Mouse (Mus musculus) heart, embryonic 15.5 days (tissue): ENCODE results near the gene Smarca4. TPM values are rescaled to one million over a fixed set of nuclear protein-coding genes. Genes with fewer than 3 reads are reported as not detected.

ENCODE experiments used
- ATAC-seq: fragments of 200-750 bp; cut with Nextera tagmentation; replicated peaks from 2 replicates; pipeline ENCODE4 v1.8.0; 2017; ENCODE audit warnings: low read depth, moderate TSS enrichment; ENCODE audit not compliant: insufficient number of reproducible peaks, insufficient read depth, low FRiP score
- H3K27ac ChIP-seq: fragments of 300-500 bp; sonication (generic); 2 replicates; pipeline ENCODE4 v1.5.1; 2015; ENCODE audit warnings: mild to moderate bottlenecking, inconsistent platforms
- H3K27me3 ChIP-seq: fragments of 300-500 bp; sonication (generic); 2 replicates; pipeline ENCODE4 v1.6.1; 2015; ENCODE audit warnings: inconsistent platforms
- H3K36me3 ChIP-seq: fragments of 300-500 bp; sonication (generic); 2 replicates; pipeline ENCODE4 v1.6.1; 2015; ENCODE audit warnings: mild to moderate bottlenecking, inconsistent platforms
- H3K4me1 ChIP-seq: fragments of 300-500 bp; sonication (generic); replicated peaks from 2 replicates; pipeline ENCODE4 v1.6.1; 2015; ENCODE audit warnings: inconsistent platforms
- H3K4me2 ChIP-seq: fragments of 300-500 bp; sonication (generic); 2 replicates; pipeline ENCODE4 v1.6.1; 2015; ENCODE audit warnings: inconsistent platforms, mild to moderate bottlenecking, moderate library complexity
- H3K4me3 ChIP-seq: fragments of 300-500 bp; sonication (generic); 2 replicates; pipeline ENCODE4 v1.5.1; 2015; ENCODE audit warnings: mild to moderate bottlenecking, inconsistent platforms
- H3K9ac ChIP-seq: fragments of 300-500 bp; sonication (generic); 2 replicates; pipeline ENCODE4 v1.6.1; 2015; ENCODE audit warnings: mild to moderate bottlenecking, inconsistent platforms
- H3K9me3 ChIP-seq: fragments of 300-500 bp; sonication (generic); replicated peaks from 2 replicates; pipeline ENCODE4 v1.6.1; 2016; ENCODE audit warnings: inconsistent platforms
- WGBS: fragments of 180-500 bp; shearing (Covaris S2); methylation state at CpG from one replicate; pipeline ENCODE4 v1.1.7; 2015; ENCODE audit warnings: mixed read lengths; 5-methylcytosine and 5-hydroxymethylcytosine counted together
- polyA plus RNA-seq: library from polyadenylated mRNA; unstranded; fragments of >200 nt; fragmentation: Nextera tagmentation; extraction: Ambion mirVana; gene quantifications from 2 replicates; pipeline ENCODE4 v1.2.1, GENCODE M21; 2015

The Smarca4 gene
- polyA plus RNA-seq, 1 experiment from 2014 or later = 39.6 TPM

DNA sequence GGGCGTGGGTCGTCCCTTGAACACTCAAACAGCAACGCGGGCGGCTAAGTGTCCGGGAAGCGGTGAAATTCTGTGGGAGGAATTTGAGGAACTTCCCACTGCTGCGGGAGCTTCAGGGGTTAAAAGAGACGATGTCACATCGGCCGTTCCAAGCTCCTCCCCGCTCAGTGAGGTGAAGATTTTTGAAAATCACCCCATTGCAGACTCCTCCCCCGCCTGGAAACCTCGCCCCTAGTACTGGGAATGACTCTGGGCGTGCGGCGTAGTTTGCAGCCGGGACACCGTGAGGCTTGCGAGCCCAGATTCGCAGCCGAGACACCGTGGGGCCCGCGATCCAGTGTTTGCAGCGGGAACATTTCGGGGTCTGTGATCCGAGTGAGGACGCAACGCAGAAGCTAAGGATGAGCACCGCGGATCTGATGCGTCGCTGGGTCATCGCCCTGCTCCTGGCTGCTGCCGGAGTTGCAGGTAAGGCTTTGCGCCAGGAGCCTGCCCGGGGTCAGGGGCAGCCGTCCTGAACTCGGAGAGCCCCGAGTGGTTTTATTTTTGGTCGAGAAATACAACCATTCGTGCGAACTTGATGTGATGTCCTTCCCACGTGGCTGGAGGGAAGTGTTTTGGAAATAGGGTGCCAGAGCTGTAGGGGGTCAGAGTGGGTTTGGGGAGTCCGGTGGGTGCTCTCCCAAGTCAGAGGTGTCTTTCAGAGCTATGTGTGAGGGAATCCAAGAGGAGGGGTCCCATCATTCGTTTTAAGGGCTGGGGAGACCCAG, 107.6 kb downstream of the Smarca4 start, which contains the start of gene Ldlr:
Ldlr (plus strand) TSS at position 107 of the 770 bp plus-strand sequence.
- WGBS = under 1% methylated on average over 47 of the region's 47 CpGs
- H3K4me3 ChIP-seq = peak within 1 kb of the TSS; percentile 89
- ATAC-seq = peak; percentile 82

DNA sequence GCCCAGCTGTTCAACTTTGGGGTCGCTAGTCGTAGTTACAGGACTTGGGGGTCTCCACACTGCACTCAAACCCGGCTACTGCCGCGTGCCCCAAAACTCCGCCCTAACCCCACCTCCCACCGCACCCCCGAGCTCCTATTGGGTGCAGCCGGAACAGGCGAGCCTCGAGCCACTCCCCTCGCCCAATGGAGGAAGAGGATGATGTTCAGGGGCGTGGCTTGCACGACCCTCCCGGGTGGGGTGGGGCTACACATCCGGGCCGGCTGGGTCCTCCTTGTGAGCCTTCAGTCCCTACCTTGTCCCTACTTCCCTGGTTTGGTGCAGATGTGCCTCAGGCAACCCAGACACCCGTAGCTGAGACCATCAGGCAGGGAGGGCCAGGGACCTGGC, 108.2 kb downstream of the Smarca4 start:
- Histone ChIP-seq H3K36me3 (no peaks in the 10 kb centered on the region), H3K4me2 (peak overlapping the region; percentile 92), H3K27ac (peak overlapping the region; percentile 96), H3K9ac (peak overlapping the region; percentile 75), H3K4me3 (peak overlapping the region; percentile 89), H3K9me3 (no peaks in the 10 kb centered on the region), H3K4me1 (peaks cover 36% of the 10 kb centered on the region), H3K27me3 (no peaks in the 10 kb centered on the region)
- WGBS = under 1% methylated on average over 18 of the region's 18 CpGs
- ATAC-seq = peak; percentile 94

More for the DNA sequence above, 107.6 kb downstream of the Smarca4 start, which contains the start of gene Ldlr:
- peaks cover 34% of the 10 kb centered on the region for H3K4me1 ChIP-seq
- peak within 1 kb of the TSS; percentile 96 for H3K27ac ChIP-seq
- H3K4me2 ChIP-seq = peak within 1 kb of the TSS; percentile 92
- H3K9ac ChIP-seq = peak within 1 kb of the TSS; percentile 75
- no peaks in the 10 kb centered on the region for H3K9me3 ChIP-seq
- no peaks in the 10 kb centered on the region for H3K36me3 ChIP-seq
- no peaks in the 10 kb centered on the region for H3K27me3 ChIP-seq

DNA sequence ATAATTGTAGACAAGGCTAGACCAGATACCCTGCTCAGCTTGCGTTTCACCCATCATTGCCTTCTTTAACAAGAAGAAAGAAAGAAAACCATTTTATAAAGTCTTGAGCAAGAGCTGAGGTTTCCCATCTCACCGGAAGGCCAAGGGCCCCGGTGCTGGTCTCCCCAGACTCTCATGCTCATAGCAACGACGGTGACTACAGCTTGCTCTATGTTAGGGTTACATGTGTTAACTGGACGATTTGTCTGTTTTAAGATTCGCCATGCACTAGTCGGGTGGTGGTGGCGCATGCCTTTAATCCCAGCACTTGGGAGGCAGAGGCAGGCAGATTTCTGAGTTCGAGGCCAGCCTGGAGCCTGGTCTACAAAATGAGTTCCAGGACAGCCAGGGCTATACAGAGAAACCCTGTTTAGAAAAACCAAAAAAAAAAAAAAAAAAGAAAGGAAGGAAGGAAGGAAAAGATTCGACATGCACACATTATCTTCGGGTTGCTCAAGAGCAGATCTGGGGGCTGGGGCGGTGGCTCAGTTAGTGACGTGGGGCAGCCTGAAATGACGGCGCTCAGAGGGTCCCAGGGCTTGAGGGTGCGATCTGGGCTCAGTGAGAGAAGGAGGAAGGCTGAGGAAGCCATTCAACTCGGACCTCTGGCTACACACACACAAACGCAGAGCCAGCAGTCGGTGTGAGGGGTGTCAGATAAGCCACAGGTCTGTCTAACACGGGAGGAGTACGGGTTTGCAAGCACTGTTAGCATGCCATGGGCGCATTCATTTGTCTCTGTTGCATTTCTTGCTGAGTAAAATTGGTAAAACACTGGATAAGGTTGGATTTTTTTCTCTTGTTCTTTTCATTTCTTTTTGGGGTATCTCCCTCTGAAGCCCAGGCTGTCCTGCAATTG, 109.5 kb downstream of the Smarca4 start:
- Histone ChIP-seq H3K4me1 (peaks cover 40% of the 10 kb centered on the region), H3K9me3 (no peaks in the 10 kb centered on the region), H3K27ac (peak overlapping the region; percentile 1; the same call in 1 of the 2 replicates), H3K36me3 (no peaks in the 10 kb centered on the region), H3K9ac (peak overlapping the region; percentile 8), H3K27me3 (no peaks in the 10 kb centered on the region), H3K4me2 (peak overlapping the region; percentile 92), H3K4me3 (peak overlapping the region; percentile 89)
- no peak for ATAC-seq
- WGBS = 48% methylated on average over 23 of the region's 23 CpGs

DNA sequence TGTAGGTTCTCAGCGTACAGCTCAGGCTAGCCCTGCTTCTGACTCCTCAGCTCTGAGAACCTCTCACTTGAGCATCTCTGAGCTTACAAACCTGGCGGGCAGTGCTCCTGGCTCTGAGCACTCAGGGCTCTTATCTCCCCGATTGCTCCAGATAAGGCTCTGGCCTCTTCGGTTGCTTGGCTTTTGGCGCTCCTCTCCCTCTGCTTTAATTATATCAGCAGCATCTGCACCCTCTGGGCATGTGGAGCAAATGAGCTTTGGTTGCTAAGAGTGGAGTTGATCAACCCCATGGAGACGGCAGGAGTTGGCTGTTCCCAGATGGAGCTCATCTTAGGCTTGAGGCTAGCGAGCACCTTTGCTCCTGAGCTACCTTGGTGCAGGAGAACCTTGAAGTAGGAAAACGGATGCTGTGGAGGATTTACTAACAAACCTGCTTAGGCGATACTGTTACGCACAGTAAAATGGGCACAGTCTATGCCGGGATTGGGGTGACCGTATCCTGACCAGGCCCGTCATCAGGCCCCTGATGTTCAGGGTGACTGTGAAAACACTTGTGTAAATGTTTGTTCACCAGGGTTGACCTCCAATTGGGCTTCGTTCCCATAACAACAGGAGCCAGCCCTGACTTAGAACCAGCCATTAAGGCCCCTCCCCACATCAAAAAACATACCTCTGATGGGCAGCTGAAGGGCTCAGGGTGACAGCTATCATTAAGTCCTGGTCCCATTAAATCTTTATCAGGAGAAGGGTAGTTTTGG, 110.4 kb downstream of the Smarca4 start:
- ATAC-seq = no peak
- Histone ChIP-seq H3K4me2 (peak overlapping the region; percentile 92; the same call in 1 of the 2 replicates), H3K27ac (no peak overlapping the region), H3K9me3 (no peaks in the 10 kb centered on the region), H3K4me1 (peaks cover 33% of the 10 kb centered on the region), H3K27me3 (no peaks in the 10 kb centered on the region), H3K4me3 (peak overlapping the region; percentile 89; the same call in 1 of the 2 replicates), H3K36me3 (no peaks in the 10 kb centered on the region), H3K9ac (peak overlapping the region; percentile 8; the same call in 1 of the 2 replicates)
- 62% methylated on average over 14 of the region's 14 CpGs for WGBS

DNA sequence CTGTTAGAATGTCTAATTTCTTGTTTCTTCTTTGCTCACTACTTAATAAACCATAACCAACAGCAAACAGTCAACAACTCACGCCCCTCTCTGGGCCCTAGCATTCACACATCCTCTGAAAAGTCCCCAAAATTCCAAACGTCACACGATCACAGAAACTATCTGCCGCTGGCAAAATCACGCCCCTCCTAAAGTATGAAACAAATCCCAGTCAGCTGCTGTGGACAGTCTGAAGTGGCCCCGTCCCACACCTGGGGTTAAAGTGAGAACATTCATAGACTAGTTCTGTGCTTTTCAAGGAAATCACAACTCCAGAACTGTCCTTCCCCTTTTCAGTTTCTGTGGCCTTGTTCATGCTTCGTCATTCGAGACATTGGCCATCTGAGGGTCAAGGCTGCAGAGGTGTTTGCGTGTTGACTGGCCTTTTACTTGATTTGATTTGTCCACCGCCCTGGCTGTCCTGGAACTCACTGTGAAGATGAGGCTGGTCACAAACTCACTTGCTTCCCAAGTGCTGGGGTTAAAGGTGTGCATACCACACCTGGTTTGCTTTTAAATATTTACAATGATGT, 112.4 kb downstream of the Smarca4 start:
- ATAC-seq = no peak
- H3K27ac ChIP-seq = no peak overlapping the region

DNA sequence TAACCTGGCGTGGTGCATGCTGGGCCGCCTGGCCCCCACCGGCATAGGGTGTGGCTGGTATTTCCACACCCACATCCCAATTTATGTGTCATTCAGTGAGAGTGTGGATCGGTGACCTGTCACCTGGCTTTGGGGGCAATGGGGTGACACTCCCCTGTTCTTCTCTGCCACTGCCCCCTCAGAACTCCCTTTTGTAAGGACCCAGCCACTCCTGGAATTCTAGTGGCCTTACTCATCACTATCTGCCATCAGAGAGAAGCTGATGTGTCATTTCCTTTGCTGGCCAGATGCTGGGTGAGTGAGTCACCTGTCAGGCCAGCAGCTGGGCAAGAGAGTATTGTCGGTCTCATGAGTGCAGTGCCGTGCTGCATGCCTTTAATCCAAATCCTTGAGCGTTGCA, 113.3 kb downstream of the Smarca4 start:
- WGBS = 58% methylated on average over 7 of the region's 7 CpGs
- no peaks in the 10 kb centered on the region for H3K9me3 ChIP-seq

More for the DNA sequence above, 112.4 kb downstream of the Smarca4 start:
- 74% methylated on average over 10 of the region's 10 CpGs for WGBS
- peaks cover 18% of the 10 kb centered on the region for H3K36me3 ChIP-seq
- no peak overlapping the region for H3K4me3 ChIP-seq
- H3K4me2 ChIP-seq = no peak overlapping the region
- H3K27me3 ChIP-seq = no peaks in the 10 kb centered on the region
- H3K9ac ChIP-seq = no peak overlapping the region
- H3K4me1 ChIP-seq = peaks cover 31% of the 10 kb centered on the region
- no peaks in the 10 kb centered on the region for H3K9me3 ChIP-seq

DNA sequence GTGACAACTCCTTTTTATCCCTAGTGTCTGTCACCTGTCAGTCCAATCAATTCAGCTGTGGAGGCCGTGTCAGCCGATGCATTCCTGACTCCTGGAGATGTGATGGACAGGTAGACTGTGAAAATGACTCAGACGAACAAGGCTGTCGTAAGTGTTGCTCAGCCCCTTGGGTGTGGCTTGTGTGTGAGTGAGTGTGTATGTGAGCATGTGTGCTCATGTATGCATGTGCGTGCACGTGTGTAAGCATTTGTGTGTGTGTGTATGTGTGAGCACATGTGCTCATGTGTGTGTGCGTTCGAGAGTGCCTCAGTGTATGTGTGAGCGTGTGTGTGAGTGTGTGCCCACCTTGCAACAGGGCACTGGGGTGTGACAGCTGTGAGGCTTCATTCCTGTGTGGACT, 116.3 kb downstream of the Smarca4 start:
- Histone ChIP-seq H3K9me3 (no peaks in the 10 kb centered on the region), H3K36me3 (peaks cover 45% of the 10 kb centered on the region), H3K27me3 (no peaks in the 10 kb centered on the region), H3K4me3 (no peak overlapping the region), H3K27ac (no peak overlapping the region), H3K4me1 (peaks cover 8% of the 10 kb centered on the region), H3K4me2 (no peak overlapping the region), H3K9ac (no peak overlapping the region)
- 93% methylated on average over 9 of the region's 9 CpGs for WGBS
- ATAC-seq = no peak

More for the DNA sequence above, 113.3 kb downstream of the Smarca4 start:
- Histone ChIP-seq H3K27me3 (no peaks in the 10 kb centered on the region), H3K36me3 (peaks cover 27% of the 10 kb centered on the region), H3K4me3 (no peak overlapping the region), H3K9ac (no peak overlapping the region), H3K27ac (no peak overlapping the region), H3K4me1 (peaks cover 31% of the 10 kb centered on the region), H3K4me2 (no peak overlapping the region)
- no peak for ATAC-seq

DNA sequence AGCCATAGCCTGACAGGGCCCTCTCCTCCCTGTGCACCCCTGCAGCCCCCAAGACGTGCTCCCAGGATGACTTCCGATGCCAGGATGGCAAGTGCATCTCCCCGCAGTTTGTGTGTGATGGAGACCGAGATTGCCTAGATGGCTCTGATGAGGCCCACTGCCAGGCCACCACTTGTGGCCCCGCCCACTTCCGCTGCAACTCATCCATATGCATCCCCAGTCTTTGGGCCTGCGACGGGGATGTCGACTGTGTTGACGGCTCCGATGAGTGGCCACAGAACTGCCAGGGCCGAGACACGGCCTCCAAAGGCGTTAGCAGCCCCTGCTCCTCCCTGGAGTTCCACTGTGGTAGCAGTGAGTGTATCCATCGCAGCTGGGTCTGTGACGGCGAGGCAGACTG, 117.5 kb downstream of the Smarca4 start:
- Histone ChIP-seq H3K27ac (no peak overlapping the region), H3K4me3 (no peak overlapping the region), H3K4me2 (no peak overlapping the region), H3K9ac (no peak overlapping the region), H3K27me3 (no peaks in the 10 kb centered on the region), H3K36me3 (peaks cover 55% of the 10 kb centered on the region), H3K4me1 (peaks cover 8% of the 10 kb centered on the region), H3K9me3 (no peaks in the 10 kb centered on the region)
- 80% methylated on average over 17 of the region's 17 CpGs for WGBS
- no peak for ATAC-seq

DNA sequence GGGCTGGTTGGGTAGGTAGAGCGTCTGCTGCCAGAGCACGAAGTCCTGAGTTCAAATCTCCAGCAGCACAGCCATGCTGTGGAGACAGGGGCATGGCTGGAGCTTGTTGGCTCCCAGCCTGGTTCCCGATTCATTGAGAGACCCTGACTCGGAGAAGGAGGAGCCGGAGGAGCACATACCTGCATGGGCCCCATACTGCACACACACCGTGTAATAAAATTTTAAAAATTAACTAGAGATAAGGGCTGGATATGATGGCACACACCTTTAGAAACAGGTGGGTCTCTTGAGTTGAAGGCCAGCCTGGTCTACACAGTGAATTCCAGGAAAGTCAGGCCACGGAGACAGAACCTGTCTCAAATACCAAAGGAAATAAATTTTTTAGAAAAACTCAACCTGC, 118.0 kb downstream of the Smarca4 start:
- Histone ChIP-seq H3K9ac (no peak overlapping the region), H3K27ac (no peak overlapping the region), H3K9me3 (no peaks in the 10 kb centered on the region), H3K36me3 (peaks cover 61% of the 10 kb centered on the region), H3K4me1 (peaks cover 10% of the 10 kb centered on the region), H3K4me3 (no peak overlapping the region), H3K4me2 (no peak overlapping the region), H3K27me3 (no peaks in the 10 kb centered on the region)
- 95% methylated on average over 7 of the region's 7 CpGs for WGBS
- ATAC-seq = no peak

DNA sequence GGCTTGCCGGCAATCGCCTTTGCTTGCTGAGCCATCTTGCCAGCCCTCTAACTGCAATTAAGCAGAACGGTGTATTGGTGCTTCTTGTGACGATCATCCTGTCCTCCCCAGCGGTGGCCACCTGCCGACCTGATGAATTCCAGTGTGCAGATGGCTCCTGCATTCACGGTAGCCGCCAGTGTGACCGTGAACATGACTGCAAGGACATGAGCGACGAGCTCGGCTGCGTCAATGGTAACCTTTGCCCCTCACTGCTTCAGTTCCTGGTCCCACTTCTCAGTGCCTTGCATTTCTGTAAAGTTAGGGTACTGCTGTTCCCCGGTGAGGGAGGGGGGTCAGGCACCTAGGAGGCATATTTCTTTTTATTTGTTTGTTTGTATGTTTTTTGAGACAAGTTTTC, 119.2 kb downstream of the Smarca4 start:
- Histone ChIP-seq H3K9ac (no peak overlapping the region), H3K27me3 (no peaks in the 10 kb centered on the region), H3K4me1 (0 out of 2 replicates have a peak, but pooled peaks cover 5% of the 10 kb centered on the region), H3K9me3 (no peaks in the 10 kb centered on the region), H3K4me2 (no peak overlapping the region), H3K36me3 (peaks cover 70% of the 10 kb centered on the region), H3K27ac (no peak overlapping the region), H3K4me3 (no peak overlapping the region)
- no peak for ATAC-seq
- 91% methylated on average over 14 of the region's 14 CpGs for WGBS
